Mouse (Mus musculus) large intestine, adult 2 months (tissue): Measurements from ENCODE around the gene Tex13c2. TPM values are rescaled to one million over a fixed set of nuclear protein-coding genes. Genes with fewer than 3 reads are reported as not detected.

ENCODE experiments used
- DNase-seq: peaks from one replicate; pipeline ENCODE4 v3.0.0-alpha.2; 2012; ENCODE audit warnings: low read depth, low spot score
- WGBS: fragments of 180-500 bp; shearing (Covaris S2); methylation state at CpG from one replicate; pipeline ENCODE4 v1.1.7; 2018; 5-methylcytosine and 5-hydroxymethylcytosine counted together
- polyA plus RNA-seq: library from polyadenylated mRNA; depleted of rRNA; stranded (reverse); fragments of >200 nt; gene quantifications from 2 replicates; pipeline ENCODE4 v1.2.3, GENCODE M21; 2012; rRNA removed

Tex13c2 gene
- polyA plus RNA-seq = 0.04 TPM in 1 of 2 replicates, not detected in the other

GRCm38 (mm10) chrX:42489446-42489845 is at the start of gene Tex13c2:
Tex13c2 (plus strand) TSS chrX:42489691.
- WGBS = 93% methylated on average over 16 of the region's 16 CpGs

GRCm38 (mm10) chrX:42450305-42450704 is 39.2 kb upstream of the Tex13c2 start:
- no peak for DNase-seq
- 45% methylated on average over 1 of the region's 1 CpGs for WGBS

More at GRCm38 (mm10) chrX:42489446-42489845, at the start of gene Tex13c2:
- no peak for DNase-seq

GRCm38 (mm10) chrX:42453001-42453400 is 36.5 kb upstream of the Tex13c2 start:
- no peak for DNase-seq
- WGBS = 83% methylated on average over 1 of the region's 1 CpGs

- WGBS = 64% methylated on average over 7 of the region's 7 CpGs
- DNase-seq = no peak
Observed at GRCm38 (mm10) chrX:42454533-42454932, 35.0 kb upstream of the Tex13c2 start.

GRCm38 (mm10) chrX:42490336-42490735 is 845 bp downstream of the Tex13c2 start:
- WGBS = 93% methylated on average over 8 of the region's 8 CpGs
- DNase-seq = no peak

GRCm38 (mm10) chrX:42500538-42500937 is 11.0 kb downstream of the Tex13c2 start:
- DNase-seq = no peak

GRCm38 (mm10) chrX:42502291-42503043 is 13.0 kb downstream of the Tex13c2 start, which contains the start of gene Sh2d1a:
Sh2d1a (plus strand) TSS chrX:42502453.
- 64% methylated on average over 13 of the region's 13 CpGs for WGBS
- no peak for DNase-seq

- WGBS = 67% methylated on average over 2 of the region's 2 CpGs
- DNase-seq = no peak
Observed at GRCm38 (mm10) chrX:42511105-42511504, 21.6 kb downstream of the Tex13c2 start.

- no peak for DNase-seq
Observed at GRCm38 (mm10) chrX:42512567-42512966, 23.1 kb downstream of the Tex13c2 start.

GRCm38 (mm10) chrX:42522868-42523267 is 33.4 kb downstream of the Tex13c2 start:
- WGBS = 81% methylated on average over 2 of the region's 2 CpGs

GRCm38 (mm10) chrX:42530703-42531102 is 41.2 kb downstream of the Tex13c2 start:
- no peak for DNase-seq
- 81% methylated on average over 4 of the region's 4 CpGs for WGBS

More at GRCm38 (mm10) chrX:42522868-42523267, 33.4 kb downstream of the Tex13c2 start:
- DNase-seq = no peak

GRCm38 (mm10) chrX:42540030-42540755 is 50.7 kb downstream of the Tex13c2 start:
- 31% methylated on average over 3 of the region's 3 CpGs for WGBS
- DNase-seq = no peak

- WGBS = 17% methylated on average over 5 of the region's 5 CpGs
- DNase-seq = peak; percentile 25
Observed at GRCm38 (mm10) chrX:42540756-42541053, 51.2 kb downstream of the Tex13c2 start.

Other genes with a start within 250 kb of the Tex13c2 start
- 0.66 and 0.88 TPM in 2 replicates for gene Sh2d1a, start 12.8 kb downstream of the Tex13c2 start, polyA plus RNA-seq